Mouse (Mus musculus): ENCODE measurements around the gene Tbce. TPM values are rescaled to one million over a fixed set of nuclear protein-coding genes. Genes with fewer than 3 reads are reported as not detected.
"Not testable (repeated sequence)": the region's sequence is repeated elsewhere in the genome, so short reads cannot be mapped to it uniquely, and the experiment has no call there.

Tbce gene
- polyA plus RNA-seq, 1 experiment from 2014 or later: 111 TPM

GRCm38 (mm10) chr13:14038911-14039291, 537 bp downstream of the Tbce start:
- Histone ChIP-seq H3K27me3 (ENCODE audit: control insufficient read depth, insufficient read depth, low read length) (no peaks in the 10 kb centered on the region), H3K27ac (peak overlapping the region; percentile 99), H3K4me1 (replicated peaks; ENCODE audit: control insufficient read depth, insufficient read depth, low read length) (peaks cover 17% of the 10 kb centered on the region), H3K4me3 (replicated peaks; ENCODE audit: low read length) (peak overlapping the region; percentile 64), H3K4me2 (replicated peaks) (peak overlapping the region; percentile 83), H3K9me3 (ENCODE audit: control insufficient read depth, low read length) (no peaks in the 10 kb centered on the region), H3K9ac (peak overlapping the region; percentile 92), H3K36me3 (replicated peaks; ENCODE audit: control insufficient read depth, insufficient read depth) (no peaks in the 10 kb centered on the region)
- ATAC-seq (ENCODE audit: low FRiP score): peak; percentile 59
- DNase-seq (ENCODE audit: low spot score): no peak
- WGBS: 2% methylated on average over 8 of the region's 8 CpGs

DNA sequence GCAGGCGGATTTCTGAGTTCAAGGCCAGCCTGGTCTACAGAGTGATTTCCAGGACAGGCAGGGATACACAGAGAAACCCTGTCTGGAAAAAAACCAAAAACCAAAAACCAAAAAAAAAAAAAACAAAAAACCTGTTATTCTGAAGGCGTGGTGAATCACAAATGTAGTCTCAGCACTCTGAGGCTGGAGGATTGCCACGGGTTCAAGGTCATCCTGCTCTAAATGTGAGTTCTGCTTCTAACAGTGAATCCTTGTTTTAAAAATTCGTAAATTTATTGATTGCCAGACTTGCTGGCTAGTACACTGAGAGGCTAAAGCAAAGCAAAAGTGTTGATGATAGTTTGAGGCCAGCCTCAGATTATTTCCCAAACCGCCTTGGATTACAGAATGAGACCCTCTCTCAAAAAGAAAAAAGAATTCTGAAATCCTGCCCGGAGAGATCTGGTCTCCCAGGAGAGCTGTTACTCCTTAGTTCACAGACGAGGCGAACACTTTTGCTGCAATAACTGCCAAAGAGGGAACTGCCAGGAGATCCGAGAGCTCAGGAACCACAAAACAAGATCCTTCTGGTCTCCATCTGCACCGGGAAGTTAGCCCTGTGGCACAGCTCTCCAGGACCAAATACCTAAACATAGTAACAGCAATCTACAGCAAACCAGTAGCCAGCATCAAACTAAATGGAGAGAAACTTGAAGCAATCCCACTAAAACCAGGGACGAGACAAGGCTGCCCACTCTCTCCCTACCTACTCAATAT, 3.4 kb downstream of the Tbce start:
- Histone ChIP-seq H3K9me3 (ENCODE audit: control insufficient read depth, low read length) (no peaks in the 10 kb centered on the region), H3K36me3 (replicated peaks; ENCODE audit: control insufficient read depth, insufficient read depth) (no peaks in the 10 kb centered on the region), H3K9ac (no peak overlapping the region), H3K4me2 (replicated peaks) (no peak overlapping the region), H3K4me1 (replicated peaks; ENCODE audit: control insufficient read depth, insufficient read depth, low read length) (peaks cover 17% of the 10 kb centered on the region), H3K4me3 (replicated peaks; ENCODE audit: low read length) (no peak overlapping the region), H3K27ac (no peak overlapping the region), H3K27me3 (ENCODE audit: control insufficient read depth, insufficient read depth, low read length) (no peaks in the 10 kb centered on the region)
- WGBS: 93% methylated on average over 11 of the region's 11 CpGs
- DNase-seq (ENCODE audit: low spot score) (no peak), ATAC-seq (ENCODE audit: low FRiP score) (no peak)

DNA sequence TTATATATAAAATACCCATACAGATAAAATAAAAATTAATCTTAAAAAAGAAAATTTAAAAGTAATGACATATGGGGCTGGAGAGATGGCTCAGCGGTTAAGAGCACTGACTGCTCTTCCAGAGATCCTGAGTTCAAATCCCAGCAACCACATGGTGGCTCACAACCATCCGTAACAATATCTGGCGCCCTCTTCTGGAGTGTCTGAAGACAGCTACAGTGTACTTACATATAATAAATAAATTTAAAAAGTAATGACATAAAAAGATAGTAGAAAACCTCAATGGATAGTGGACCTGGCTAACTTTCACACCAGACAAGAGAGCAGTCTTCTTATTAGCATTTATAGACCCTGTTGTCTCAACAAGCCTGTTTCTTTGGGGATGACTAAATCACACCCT, 4.1 kb downstream of the Tbce start:
- not testable (repeated sequence) for ATAC-seq (ENCODE audit: low FRiP score)
- WGBS: 87% methylated on average over 3 of the region's 3 CpGs

DNA sequence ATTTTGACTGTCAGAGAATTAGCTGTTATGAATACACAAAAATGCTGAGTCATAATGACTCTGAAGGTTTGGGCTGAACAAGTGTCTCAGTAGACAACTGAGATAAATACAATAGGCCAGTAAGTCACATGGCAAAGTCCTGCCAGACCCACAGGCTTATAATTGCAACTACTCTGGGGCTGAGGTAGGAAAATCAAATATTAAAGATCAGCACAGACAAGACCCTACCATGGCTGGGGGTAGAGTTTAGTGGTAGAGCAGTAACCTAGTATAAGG, 5.4 kb downstream of the Tbce start:
- Histone ChIP-seq H3K9me3 (ENCODE audit: control insufficient read depth, low read length) (no peaks in the 10 kb centered on the region), H3K27me3 (ENCODE audit: control insufficient read depth, insufficient read depth, low read length) (no peaks in the 10 kb centered on the region), H3K27ac (no peak overlapping the region), H3K4me2 (replicated peaks) (no peak overlapping the region), H3K9ac (no peak overlapping the region), H3K4me3 (replicated peaks; ENCODE audit: low read length) (no peak overlapping the region), H3K36me3 (replicated peaks; ENCODE audit: control insufficient read depth, insufficient read depth) (peaks cover 6% of the 10 kb centered on the region), H3K4me1 (replicated peaks; ENCODE audit: control insufficient read depth, insufficient read depth, low read length) (peaks cover 7% of the 10 kb centered on the region; the same call in 1 of the 2 replicates)
- DNase-seq (ENCODE audit: low spot score): no peak
- no peak for ATAC-seq (ENCODE audit: low FRiP score)

More for the DNA sequence above, 4.1 kb downstream of the Tbce start:
- H3K27ac ChIP-seq; H3K4me2 ChIP-seq (replicated peaks); H3K4me3 ChIP-seq (replicated peaks; ENCODE audit: low read length); DNase-seq (ENCODE audit: low spot score); H3K36me3 ChIP-seq (replicated peaks; ENCODE audit: control insufficient read depth, insufficient read depth); H3K9ac ChIP-seq; H3K27me3 ChIP-seq (ENCODE audit: control insufficient read depth, insufficient read depth, low read length); H3K9me3 ChIP-seq (ENCODE audit: control insufficient read depth, low read length): not testable (repeated sequence)
- peaks cover 13% of the 10 kb centered on the region for H3K4me1 ChIP-seq (replicated peaks; ENCODE audit: control insufficient read depth, insufficient read depth, low read length)

- H3K27me3 ChIP-seq (ENCODE audit: control insufficient read depth, insufficient read depth, low read length): no peaks in the 10 kb centered on the region
- ATAC-seq (ENCODE audit: low FRiP score): no peak
- peaks cover 9% of the 10 kb centered on the region for H3K36me3 ChIP-seq (replicated peaks; ENCODE audit: control insufficient read depth, insufficient read depth)
- no peak overlapping the region for H3K9ac ChIP-seq
- 92% methylated on average over 5 of the region's 5 CpGs for WGBS
- H3K4me2 ChIP-seq (replicated peaks): no peak overlapping the region
- H3K4me3 ChIP-seq (replicated peaks; ENCODE audit: low read length): no peak overlapping the region
- H3K9me3 ChIP-seq (ENCODE audit: control insufficient read depth, low read length): no peaks in the 10 kb centered on the region
- no peak for DNase-seq (ENCODE audit: low spot score)
- peaks cover 5% of the 10 kb centered on the region; the same call in 1 of the 2 replicates for H3K4me1 ChIP-seq (replicated peaks; ENCODE audit: control insufficient read depth, insufficient read depth, low read length)
- no peak overlapping the region for H3K27ac ChIP-seq
These were observed 5.9 kb downstream of the Tbce start for GRCm38 (mm10) chr13:14033309-14034072.

DNA sequence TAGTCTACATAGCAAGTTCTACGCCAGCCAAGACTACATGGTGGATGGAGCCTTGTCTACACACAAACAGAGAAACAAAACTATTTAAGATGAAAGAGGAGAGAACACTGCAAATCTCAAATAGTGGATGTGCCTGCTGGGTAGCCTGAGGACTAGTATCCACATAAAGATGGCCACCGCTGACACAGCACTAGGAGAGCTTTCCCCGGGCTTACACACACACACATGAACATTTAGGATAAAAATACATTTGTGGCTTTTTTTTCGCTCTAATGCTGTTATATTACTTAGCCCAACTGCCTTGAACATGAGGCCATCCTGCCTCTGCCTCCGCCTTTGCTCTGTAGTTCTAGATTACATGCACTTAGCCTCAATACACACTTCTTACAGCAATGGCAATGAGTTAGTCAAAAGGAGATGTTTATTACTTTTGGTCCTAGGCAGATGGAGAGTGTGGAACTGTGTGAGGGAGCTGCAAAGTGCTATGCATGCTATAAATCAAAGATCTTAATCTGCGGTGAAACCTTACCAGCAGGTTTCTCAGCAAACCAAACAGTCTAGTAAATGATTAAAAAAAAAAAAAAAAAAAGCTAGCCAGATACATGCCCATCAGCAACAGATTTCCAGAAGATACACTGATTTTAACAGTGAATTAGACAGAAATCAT, 13.2 kb downstream of the Tbce start:
- DNase-seq (ENCODE audit: low spot score): no peak
- Histone ChIP-seq H3K27me3 (ENCODE audit: control insufficient read depth, insufficient read depth, low read length) (no peaks in the 10 kb centered on the region), H3K9me3 (ENCODE audit: control insufficient read depth, low read length) (no peaks in the 10 kb centered on the region), H3K27ac (no peak overlapping the region), H3K36me3 (replicated peaks; ENCODE audit: control insufficient read depth, insufficient read depth) (peaks cover 36% of the 10 kb centered on the region), H3K4me3 (replicated peaks; ENCODE audit: low read length) (no peak overlapping the region), H3K9ac (no peak overlapping the region), H3K4me1 (replicated peaks; ENCODE audit: control insufficient read depth, insufficient read depth, low read length) (no peaks in the 10 kb centered on the region), H3K4me2 (replicated peaks) (no peak overlapping the region)
- 95% methylated on average over 6 of the region's 6 CpGs for WGBS
- no peak for ATAC-seq (ENCODE audit: low FRiP score)

GRCm38 (mm10) chr13:14025554-14025953, 13.9 kb downstream of the Tbce start:
- DNase-seq (ENCODE audit: low spot score) (no peak), ATAC-seq (ENCODE audit: low FRiP score) (no peak)
- Histone ChIP-seq H3K4me3 (replicated peaks; ENCODE audit: low read length) (no peak overlapping the region), H3K9ac (no peak overlapping the region), H3K9me3 (ENCODE audit: control insufficient read depth, low read length) (no peaks in the 10 kb centered on the region), H3K27ac (no peak overlapping the region), H3K4me2 (replicated peaks) (no peak overlapping the region), H3K36me3 (replicated peaks; ENCODE audit: control insufficient read depth, insufficient read depth) (peaks cover 36% of the 10 kb centered on the region), H3K27me3 (ENCODE audit: control insufficient read depth, insufficient read depth, low read length) (no peaks in the 10 kb centered on the region), H3K4me1 (replicated peaks; ENCODE audit: control insufficient read depth, insufficient read depth, low read length) (no peaks in the 10 kb centered on the region)
- 97% methylated on average over 6 of the region's 6 CpGs for WGBS

GRCm38 (mm10) chr13:14021417-14021816, 18.0 kb downstream of the Tbce start:
- H3K9ac ChIP-seq; DNase-seq (ENCODE audit: low spot score); H3K4me2 ChIP-seq (replicated peaks); H3K27me3 ChIP-seq (ENCODE audit: control insufficient read depth, insufficient read depth, low read length); ATAC-seq (ENCODE audit: low FRiP score); H3K9me3 ChIP-seq (ENCODE audit: control insufficient read depth, low read length); H3K4me3 ChIP-seq (replicated peaks; ENCODE audit: low read length); H3K27ac ChIP-seq; H3K4me1 ChIP-seq (replicated peaks; ENCODE audit: control insufficient read depth, insufficient read depth, low read length): not testable (repeated sequence)
- 89% methylated on average over 10 of the region's 12 CpGs for WGBS
- peaks cover 38% of the 10 kb centered on the region for H3K36me3 ChIP-seq (replicated peaks; ENCODE audit: control insufficient read depth, insufficient read depth)

GRCm38 (mm10) chr13:14018852-14019251, 20.6 kb downstream of the Tbce start:
- peaks cover 53% of the 10 kb centered on the region for H3K36me3 ChIP-seq (replicated peaks; ENCODE audit: control insufficient read depth, insufficient read depth)
- no peak for ATAC-seq (ENCODE audit: low FRiP score)
- WGBS: 96% methylated on average over 3 of the region's 3 CpGs

More at GRCm38 (mm10) chr13:14018852-14019251, 20.6 kb downstream of the Tbce start:
- Histone ChIP-seq H3K4me1 (replicated peaks; ENCODE audit: control insufficient read depth, insufficient read depth, low read length) (no peaks in the 10 kb centered on the region), H3K4me2 (replicated peaks) (no peak overlapping the region), H3K9me3 (ENCODE audit: control insufficient read depth, low read length) (no peaks in the 10 kb centered on the region), H3K4me3 (replicated peaks; ENCODE audit: low read length) (no peak overlapping the region), H3K9ac (no peak overlapping the region), H3K27ac (no peak overlapping the region), H3K27me3 (ENCODE audit: control insufficient read depth, insufficient read depth, low read length) (no peaks in the 10 kb centered on the region)
- no peak for DNase-seq (ENCODE audit: low spot score)
